Mouse (Mus musculus): ENCODE measurements around the gene Ttbk2.

DNA sequence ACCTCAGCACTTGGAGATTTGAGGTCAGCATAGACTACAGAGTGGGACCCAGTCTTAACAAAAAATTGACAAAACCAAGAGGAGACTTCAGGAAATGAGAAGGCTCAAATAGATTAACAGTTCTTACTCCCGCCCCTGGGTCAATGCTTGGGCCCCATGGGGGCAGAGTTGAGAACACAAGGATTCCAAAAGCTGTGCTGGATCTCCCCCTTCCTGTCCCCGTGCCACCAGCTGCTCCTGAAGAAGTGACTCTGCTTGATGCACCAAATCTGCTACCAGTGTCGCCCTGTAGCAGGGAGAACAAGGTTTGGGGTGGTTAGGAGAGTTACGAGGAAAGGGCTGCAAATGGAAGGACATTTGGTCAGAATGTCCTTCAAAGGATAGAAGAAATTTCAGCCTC is 126.8 kb downstream of the Ttbk2 start:
- no peak for TF ChIP-seq CTCF (conservative IDR thresholded peaks at IDR 0.05 in 1 of 2, IDR thresholded peaks at IDR 0.05 in 1 of 2; ENCODE audit: low read depth in 2 of 2, low read length in 2 of 2)
- no peak for TF ChIP-seq POLR2AphosphoS2 (IDR thresholded peaks at IDR 0.05; ENCODE audit: low read depth, low read length)
- TF ChIP-seq POLR2A (IDR thresholded peaks at IDR 0.05; ENCODE audit: low read depth, low read length) = no peak
- TF ChIP-seq MEF2A (IDR thresholded peaks at IDR 0.05; ENCODE audit: borderline replicate concordance, low read depth, low read length) = no peak
- TF ChIP-seq IRF4 (IDR thresholded peaks at IDR 0.05; ENCODE audit: low read depth, low read length) = no peak
- no peak for TF ChIP-seq MXI1 (IDR thresholded peaks at IDR 0.05; ENCODE audit: low read depth, low read length)
- TF ChIP-seq GABPA (IDR thresholded peaks at IDR 0.05; ENCODE audit: insufficient replicate concordance, low read depth, low read length) = no peak

All from CH12.LX (cell line).